Mouse (Mus musculus) CH12.LX (cell line): Measurements from ENCODE around the gene Vcan. TPM values are rescaled to one million over a fixed set of nuclear protein-coding genes. Genes with fewer than 3 reads are reported as not detected.

Experiments used
- DNase-seq: peaks from one replicate; pipeline ENCODE4 v3.0.0-alpha.2; 2013; ENCODE audit errors: extremely low read depth
- H3K27ac ChIP-seq: 2 replicates; pipeline ENCODE4 v1.5.1; 2012; ENCODE audit warnings: low read depth, mild to moderate bottlenecking, control low read depth, moderate library complexity; ENCODE audit not compliant: insufficient read depth
- H3K27me3 ChIP-seq: replicated peaks from 2 replicates; pipeline ENCODE3; 2012; ENCODE audit warnings: inconsistent platforms
- H3K36me3 ChIP-seq, 2 experiments: replicated peaks in 1 of 2; 2 replicates each; pipeline versions ENCODE3 to v1.6.1; 2012; ENCODE audit warnings: inconsistent platforms in 1 of 2, low read length in 1 of 2, mild to moderate bottlenecking in 1 of 2, mixed read lengths in 1 of 2, moderate library complexity in 1 of 2; ENCODE audit not compliant: control insufficient read depth in 1 of 2, insufficient read depth in 1 of 2
- H3K4me1 ChIP-seq, 2 experiments: 2 replicates each; pipeline ENCODE4 v1.6.1; 2012; ENCODE audit warnings: inconsistent platforms in 1 of 2, moderate library complexity in 1 of 2; ENCODE audit not compliant: insufficient read depth in 2 of 2, control insufficient read depth in 1 of 2
- H3K4me2 ChIP-seq: 2 replicates; pipeline ENCODE4 v1.6.1; 2012; ENCODE audit warnings: low read depth, mild to moderate bottlenecking, control low read depth; ENCODE audit not compliant: poor library complexity, insufficient read depth, severe bottlenecking
- H3K4me3 ChIP-seq, 3 experiments: fragments of 150-350 bp in 1 of 3; sonication (generic) in 1 of 3; replicated peaks in 1 of 3; 2 replicates each; pipeline versions ENCODE3 to v1.5.1; 2011 to 2012; ENCODE audit warnings: low read depth in 2 of 3, low read length in 2 of 3, mild to moderate bottlenecking in 2 of 3, moderate library complexity in 2 of 3, control low read depth in 1 of 3, improper control_type of control experiment in 1 of 3, inconsistent platforms in 1 of 3, mixed read lengths in 1 of 3; ENCODE audit not compliant: poor library complexity in 1 of 3
- H3K79me2 ChIP-seq: replicated peaks from 2 replicates; pipeline ENCODE4 v1.6.1; 2012; ENCODE audit warnings: mild to moderate bottlenecking, moderate library complexity; ENCODE audit not compliant: control insufficient read depth, poor library complexity, insufficient read depth, severe bottlenecking; ENCODE audit errors: extremely low read depth
- H3K9ac ChIP-seq: 2 replicates; pipeline ENCODE4 v1.6.1; 2012; ENCODE audit warnings: low read depth, mild to moderate bottlenecking, control low read depth, moderate library complexity; ENCODE audit not compliant: insufficient read depth
- H3K9me3 ChIP-seq: replicated peaks from 2 replicates; pipeline ENCODE3; 2012; ENCODE audit warnings: low read length, inconsistent platforms, mixed read lengths
- BHLHE40 ChIP-seq: IDR thresholded peaks from 2 replicates; pipeline ENCODE4 v1.6.1; 2011; ENCODE audit warnings: mild to moderate bottlenecking, low read depth, low read length, improper control_type of control experiment
- CHD1 ChIP-seq: IDR thresholded peaks from 2 replicates; pipeline ENCODE4 v1.6.1; 2012; ENCODE audit warnings: low read depth, low read length, improper control_type of control experiment, inconsistent platforms
- E2F4 ChIP-seq: IDR thresholded peaks from 2 replicates; pipeline ENCODE4 v1.6.1; 2011; ENCODE audit warnings: low read depth, low read length, improper control_type of control experiment; ENCODE audit not compliant: insufficient replicate concordance
- ELF1 ChIP-seq: IDR thresholded peaks from 2 replicates; pipeline ENCODE4 v1.6.1; 2014; ENCODE audit warnings: low read depth, mild to moderate bottlenecking, inconsistent platforms, low read length, improper control_type of control experiment
- HCFC1 ChIP-seq: IDR thresholded peaks from 2 replicates; pipeline ENCODE4 v1.6.1; 2012; ENCODE audit warnings: low read depth, mild to moderate bottlenecking, inconsistent platforms, low read length, improper control_type of control experiment
- JUND ChIP-seq: conservative IDR thresholded peaks from 2 replicates; pipeline ENCODE4 v1.6.1; 2011; ENCODE audit warnings: low read depth, low read length, improper control_type of control experiment
- KAT2A ChIP-seq: IDR thresholded peaks from 2 replicates; pipeline ENCODE4 v1.6.1; 2012; ENCODE audit warnings: low read length, improper control_type of control experiment, inconsistent platforms; ENCODE audit not compliant: insufficient replicate concordance
- POLR2A ChIP-seq: IDR thresholded peaks from 2 replicates; pipeline ENCODE4 v1.6.1; 2011; ENCODE audit warnings: low read depth, mild to moderate bottlenecking, improper control_type of control experiment, low read length
- RCOR1 ChIP-seq: conservative IDR thresholded peaks from 2 replicates; pipeline ENCODE4 v1.6.1; 2012; ENCODE audit warnings: low read depth, mild to moderate bottlenecking, inconsistent platforms, low read length, improper control_type of control experiment
- TCF12 ChIP-seq: IDR thresholded peaks from 2 replicates; pipeline ENCODE4 v1.6.1; 2014; ENCODE audit warnings: low read depth, mild to moderate bottlenecking, inconsistent platforms, low read length, improper control_type of control experiment
- USF1 ChIP-seq: IDR thresholded peaks from 2 replicates; pipeline ENCODE4 v1.6.1; 2014; ENCODE audit warnings: low read depth, mild to moderate bottlenecking, inconsistent platforms, low read length, improper control_type of control experiment
- USF2 ChIP-seq: conservative IDR thresholded peaks from 2 replicates; pipeline ENCODE4 v1.6.1; 2011; ENCODE audit warnings: low read depth, low read length, improper control_type of control experiment
- ZKSCAN1 ChIP-seq: IDR thresholded peaks from 2 replicates; pipeline ENCODE4 v1.6.1; 2012; ENCODE audit warnings: low read depth, inconsistent platforms, low read length, improper control_type of control experiment, borderline replicate concordance
- ZNF384 ChIP-seq: IDR thresholded peaks from 2 replicates; pipeline ENCODE4 v1.6.1; 2012; ENCODE audit warnings: low read depth, low read length, improper control_type of control experiment, inconsistent platforms
- dilution Hi-C: fragments of 300-500 bp; cut with MboI; formaldehyde crosslinking; loops from 2 replicates; pipeline ENCODE4 v1.14.3; 2020; ENCODE audit warnings: low sequenced_read_pairs; ENCODE audit not compliant: extremely low pct_unique_long_range_greater_than_20kb, extremely low pct_ligation_motif_present
- in situ Hi-C: fragments of 300-500 bp; cut with MboI; formaldehyde crosslinking; loops from 3 replicates; pipeline ENCODE4 v1.14.3; 2019; ENCODE audit warnings: low sequenced_read_pairs, low pct_ligation_motif_present, low pct_unique_long_range_greater_than_20kb, mixed read lengths
- polyA plus RNA-seq: library from polyadenylated mRNA; unstranded; fragments of >175 nt; gene quantifications from 2 replicates; pipeline ENCODE4 v1.2.1, GENCODE M21; 2012; ENCODE audit warnings: low read depth; ENCODE audit not compliant: insufficient read length
- total RNA-seq, 2 experiments: library from RNA; depleted of rRNA; stranded (reverse); fragments of 300-350 nt in 1 of 2; fragments of >200 nt in 1 of 2; gene quantifications; 2 replicates each; pipeline ENCODE4 v1.2.3; 2012 to 2014

The Vcan gene
- total and polyA plus RNA-seq, 3 experiments: 0.04 to 0.23 (median 0.07) TPM

DNA sequence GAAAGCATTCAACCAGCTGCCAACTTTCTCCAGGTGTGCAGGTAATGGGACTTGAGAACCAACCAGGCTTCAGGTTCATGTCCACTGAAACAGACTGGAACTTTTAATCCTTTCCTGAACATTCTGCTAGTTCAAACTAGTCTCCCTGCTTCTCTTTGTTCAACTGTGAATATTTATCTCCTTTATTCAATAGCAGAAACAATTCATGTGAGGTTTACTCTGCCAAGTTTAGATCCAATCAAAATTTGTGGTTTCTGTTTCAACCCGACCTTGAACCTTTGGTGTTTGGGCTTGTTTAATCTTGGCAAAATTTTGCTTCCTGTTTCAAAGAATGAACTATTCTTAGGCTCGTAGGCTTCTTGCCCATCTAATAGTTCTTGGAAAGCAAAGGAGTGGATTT lies 40.6 kb upstream of the Vcan start:
- H3K9ac ChIP-seq: no peak overlapping the region
- no peak for TF ChIP-seq ZNF384
- TF ChIP-seq E2F4: no peak
- TF ChIP-seq USF1: no peak
- no peak for TF ChIP-seq BHLHE40
- TF ChIP-seq KAT2A: no peak
- no peak for TF ChIP-seq TCF12
- TF ChIP-seq POLR2A: no peak
- H3K36me3 ChIP-seq: no peaks in the 10 kb centered on the region
- H3K79me2 ChIP-seq: no peaks in the 10 kb centered on the region
- H3K27me3 ChIP-seq: no peaks in the 10 kb centered on the region
- dilution Hi-C loops (no loop called here), in situ Hi-C loops (loop anchor here (25.0 kb wide), 1 partner anchor 279 kb away; no protein-coding TSS in a partner anchor)
- no peaks in the 10 kb centered on the region for H3K9me3 ChIP-seq
- peaks cover 0 to 5% of the 10 kb centered on the region in 2 experiments; a peak in 1 of 4 replicates for H3K4me1 ChIP-seq
- no peak overlapping the region for H3K4me3 ChIP-seq
- DNase-seq: no peak
- H3K4me2 ChIP-seq: no peak overlapping the region
- H3K27ac ChIP-seq: no peak overlapping the region

DNA sequence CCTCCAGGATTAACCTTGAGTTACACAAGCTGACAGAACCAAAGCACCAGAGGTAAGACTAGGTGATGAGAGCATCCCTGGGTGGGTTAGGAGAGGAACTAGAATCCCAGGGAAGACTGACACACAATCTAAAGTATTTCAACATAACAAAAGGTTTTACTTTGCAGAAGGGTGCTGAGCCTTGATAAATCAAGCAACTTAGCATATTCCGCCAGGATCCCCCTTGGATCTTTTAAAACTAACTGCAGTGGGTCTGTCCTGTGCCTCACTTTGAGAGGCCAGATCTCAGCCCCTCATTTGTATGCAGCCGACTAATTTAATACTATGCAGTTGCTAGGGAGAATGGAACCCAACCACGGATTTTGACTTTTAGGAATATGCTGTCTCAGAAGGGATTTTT lies 38.0 kb upstream of the Vcan start:
- peak overlapping the region; percentile 32 for H3K4me2 ChIP-seq
- TF ChIP-seq TCF12 (no peak), CHD1 (no peak), BHLHE40 (no peak), ZKSCAN1 (no peak), HCFC1 (no peak), RCOR1 (no peak), JUND (no peak), ELF1 (no peak), USF2 (no peak)
- no peak overlapping the region for H3K4me3 ChIP-seq
- dilution Hi-C loops (no loop called here), in situ Hi-C loops (loop anchor here (25.0 kb wide), 1 partner anchor 282 kb away; no protein-coding TSS in a partner anchor)
- no peaks in the 10 kb centered on the region for H3K9me3 ChIP-seq
- H3K4me1 ChIP-seq: peaks cover 0 to 5% of the 10 kb centered on the region in 2 experiments; a peak in 1 of 4 replicates
- H3K36me3 ChIP-seq: no peaks in the 10 kb centered on the region
- H3K9ac ChIP-seq: no peak overlapping the region
- H3K27ac ChIP-seq: no peak overlapping the region
- no peak for DNase-seq
- no peaks in the 10 kb centered on the region for H3K27me3 ChIP-seq
- no peaks in the 10 kb centered on the region for H3K79me2 ChIP-seq
